Mouse (Mus musculus) forelimb bud, embryonic 11.5 days (tissue): ENCODE results near the gene Naa60.

ENCODE experiments used
- DNase-seq: peaks from one replicate; pipeline ENCODE4 v3.0.0-alpha.2; 2012; ENCODE audit warnings: low read depth, low spot score

The Naa60 gene

DNA sequence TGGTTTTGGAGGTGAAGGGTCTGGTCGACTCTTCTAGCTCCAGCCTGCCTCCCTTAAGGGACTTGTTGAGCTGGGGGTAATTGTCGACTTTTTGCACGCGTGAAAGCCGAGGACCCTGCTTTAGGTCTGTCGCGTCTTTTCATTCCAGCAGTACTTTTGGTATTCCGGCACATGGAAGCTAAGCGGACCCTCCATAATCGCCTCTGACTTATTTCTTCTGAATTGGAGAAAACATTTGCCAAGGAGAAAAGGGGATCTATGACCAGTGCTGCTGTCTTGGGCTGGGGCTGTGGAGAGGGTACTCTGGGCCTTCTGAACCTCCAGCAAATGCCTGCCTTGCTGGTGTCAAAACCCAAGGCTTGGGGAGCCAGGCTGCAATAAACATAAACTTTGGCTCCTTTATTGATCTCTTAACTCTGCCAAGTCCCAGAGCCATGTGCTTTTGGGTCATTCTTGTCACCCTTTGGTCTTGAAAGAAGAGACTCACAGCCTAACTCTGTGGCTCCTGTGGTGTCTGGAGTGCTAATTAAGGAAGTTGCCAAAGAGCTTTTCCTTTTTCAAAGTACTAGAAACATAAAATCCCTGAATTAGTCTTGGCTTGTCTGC is 13.0 kb downstream of the Naa60 start:
- no peak for DNase-seq

DNA sequence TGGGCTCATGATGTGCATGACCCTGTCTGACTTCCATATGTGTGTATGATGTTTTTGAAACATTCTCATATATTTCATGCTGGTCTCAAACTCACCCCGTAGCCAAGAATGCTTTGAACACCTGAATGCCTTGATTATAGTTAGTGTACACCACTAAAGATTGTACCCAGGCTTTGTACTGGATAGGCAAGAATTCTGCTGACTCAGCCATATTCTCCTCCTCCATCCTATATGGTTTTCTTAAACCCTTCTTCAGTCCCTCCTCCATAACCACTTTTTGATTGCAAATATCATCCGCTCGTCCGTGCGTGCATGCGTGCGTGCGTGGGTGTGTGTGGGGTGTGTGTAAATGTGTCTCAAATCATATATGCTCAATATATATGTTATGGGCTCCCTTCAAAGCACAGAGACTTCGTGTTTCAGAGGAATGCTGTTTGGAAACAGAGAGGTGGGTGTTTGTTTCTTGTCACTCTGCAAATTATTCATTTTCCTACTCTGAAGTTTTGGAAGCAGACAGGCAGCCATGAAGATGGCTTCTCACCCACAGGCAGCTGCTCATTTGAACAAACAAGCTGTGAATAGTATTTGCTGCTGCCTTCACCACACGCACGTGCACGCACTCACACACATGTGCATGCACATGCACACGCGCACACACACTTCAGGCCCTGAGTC is 19.6 kb downstream of the Naa60 start:
- no peak for DNase-seq

DNA sequence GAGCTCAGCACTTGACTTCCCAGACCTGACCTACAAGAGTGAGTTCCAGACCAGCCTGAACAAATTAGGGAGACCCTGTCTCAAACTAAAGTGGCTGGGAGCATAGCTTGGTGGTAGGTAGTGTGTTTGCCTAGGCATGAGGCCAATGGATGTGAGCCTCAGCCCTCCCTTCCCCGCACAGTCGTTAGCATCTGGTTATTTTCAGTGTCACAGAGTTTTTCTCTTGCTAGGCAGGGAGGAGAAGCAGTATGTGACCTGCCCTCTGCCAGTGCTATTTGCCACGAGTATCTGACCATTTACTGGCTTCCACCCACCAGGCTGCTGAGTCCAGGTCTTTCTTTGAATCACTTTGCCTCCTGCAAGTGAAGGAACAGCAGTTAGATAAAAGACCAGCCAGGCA is 21.6 kb downstream of the Naa60 start:
- no peak for DNase-seq

DNA sequence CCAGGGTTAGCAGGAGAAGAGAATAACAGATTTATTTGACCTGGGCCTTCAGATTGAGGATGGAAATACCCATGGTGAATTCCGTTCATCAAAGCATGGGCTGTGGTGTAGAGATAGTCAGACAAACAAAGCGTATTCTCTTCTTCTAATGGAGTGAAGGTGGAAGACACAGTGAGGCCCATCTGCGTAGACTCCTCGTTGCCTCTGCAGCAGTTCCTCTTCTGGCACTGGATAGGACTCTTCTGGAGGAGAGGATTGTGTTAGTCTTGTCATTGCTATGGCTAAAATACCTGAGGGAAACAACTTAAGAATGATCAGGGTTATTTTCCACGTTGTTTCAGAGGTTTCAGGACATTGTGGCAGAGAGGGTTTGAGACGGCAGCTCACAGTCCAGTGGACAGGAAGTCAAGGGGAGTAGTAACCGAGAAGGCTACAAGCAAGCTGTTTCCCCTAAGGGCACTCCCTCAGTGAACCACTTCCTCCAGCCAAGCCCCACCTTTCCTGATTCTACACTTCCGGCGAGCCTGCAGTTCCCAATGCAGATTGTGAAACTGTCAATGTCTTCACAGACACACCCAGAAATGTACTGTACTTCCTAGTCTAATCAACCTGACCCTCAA is 23.1 kb downstream of the Naa60 start:
- no peak for DNase-seq

DNA sequence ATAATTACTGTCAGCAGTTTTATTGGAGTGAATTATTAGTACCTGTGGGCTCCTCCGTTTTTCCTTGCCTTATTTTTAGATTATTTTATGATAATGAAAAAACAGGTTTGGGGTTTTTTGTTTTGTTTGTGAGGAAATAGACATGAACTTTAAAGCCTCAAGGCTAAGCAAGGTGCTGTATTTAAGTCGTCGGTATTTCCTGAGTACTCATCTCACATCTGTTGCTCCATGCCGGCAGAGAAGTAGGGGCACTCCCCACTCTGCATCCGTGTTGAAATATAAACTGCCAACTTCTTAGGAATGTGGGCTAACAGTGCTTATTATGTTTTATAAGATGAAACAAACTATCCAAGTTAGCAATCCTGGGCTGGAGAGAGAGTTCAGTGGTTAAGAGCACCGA is 23.9 kb downstream of the Naa60 start:
- DNase-seq: no peak

DNA sequence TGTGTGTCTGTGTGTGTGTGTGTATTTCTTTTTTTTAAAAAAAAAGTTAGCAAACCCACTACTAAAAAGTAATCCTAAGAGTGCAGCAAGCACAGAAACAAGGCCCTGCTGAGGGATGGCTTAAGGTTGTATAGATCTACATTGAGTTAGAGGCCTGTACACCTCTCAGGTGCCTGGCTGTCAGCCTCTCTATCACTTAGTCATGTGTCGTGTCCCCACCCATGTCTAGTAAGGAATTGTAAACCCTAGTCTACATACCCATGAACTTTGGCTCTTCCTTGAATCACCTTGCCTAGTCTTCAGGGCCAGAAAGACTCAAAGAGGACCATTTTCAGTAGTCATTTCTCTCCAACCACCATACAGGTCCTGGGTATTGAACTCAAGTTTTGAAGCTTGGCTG is 24.4 kb downstream of the Naa60 start:
- DNase-seq: no peak

DNA sequence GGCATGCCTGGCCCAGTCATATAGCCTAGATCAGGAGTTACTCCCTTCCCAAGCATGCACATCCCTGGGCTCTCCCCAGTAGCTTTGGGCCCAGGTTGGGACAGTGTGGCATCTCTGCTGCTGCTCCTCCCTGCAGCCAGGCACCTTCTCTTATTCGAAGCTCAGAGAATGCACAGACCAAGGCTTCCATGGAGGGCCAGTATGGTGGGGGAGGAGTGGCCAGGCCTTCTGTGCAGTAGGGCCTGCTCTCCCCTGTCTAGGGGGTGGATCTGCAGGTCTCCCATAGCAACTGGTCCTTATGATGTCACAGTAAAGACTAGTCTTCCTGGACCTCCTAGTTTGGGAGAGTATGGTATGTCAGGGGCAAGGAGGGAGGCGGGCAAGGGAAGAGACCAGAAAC is 35.3 kb downstream of the Naa60 start:
- no peak for DNase-seq

DNA sequence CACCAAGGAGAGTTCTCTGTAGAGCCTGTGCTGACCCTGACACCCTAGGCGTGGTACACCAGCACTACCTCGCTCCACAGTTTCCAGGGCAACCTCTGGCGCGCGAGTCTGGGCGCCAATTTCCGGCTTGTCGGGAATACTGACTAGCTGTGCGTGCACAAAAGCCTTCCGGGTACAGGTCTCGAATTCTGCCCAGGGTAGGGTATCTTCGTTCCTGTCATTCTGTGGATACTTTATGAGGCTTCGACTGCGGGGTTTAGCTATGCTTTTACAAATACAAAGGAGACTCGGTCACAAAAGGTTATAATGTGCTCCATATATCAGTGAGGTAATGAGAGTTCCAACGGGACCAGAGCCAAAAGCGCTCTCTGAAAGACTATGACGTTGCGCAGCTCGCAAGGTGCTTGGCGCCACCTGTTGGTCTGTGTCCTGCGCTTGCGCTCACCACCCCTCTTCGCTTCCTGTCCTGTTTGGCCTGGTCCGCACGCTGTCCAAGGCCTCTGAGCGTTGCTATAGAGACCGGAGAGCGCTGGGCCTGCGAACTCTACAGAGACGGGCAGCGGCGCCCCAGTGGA is 36.4 kb downstream of the Naa60 start, which contains the start of the genes 1700037C18Rik and Cluap1:
1700037C18Rik (minus strand) TSS at position 153 of the 575 bp plus-strand sequence.
Cluap1 (plus strand) TSS at position 265 of the 575 bp plus-strand sequence.
- peak; percentile 95 for DNase-seq

DNA sequence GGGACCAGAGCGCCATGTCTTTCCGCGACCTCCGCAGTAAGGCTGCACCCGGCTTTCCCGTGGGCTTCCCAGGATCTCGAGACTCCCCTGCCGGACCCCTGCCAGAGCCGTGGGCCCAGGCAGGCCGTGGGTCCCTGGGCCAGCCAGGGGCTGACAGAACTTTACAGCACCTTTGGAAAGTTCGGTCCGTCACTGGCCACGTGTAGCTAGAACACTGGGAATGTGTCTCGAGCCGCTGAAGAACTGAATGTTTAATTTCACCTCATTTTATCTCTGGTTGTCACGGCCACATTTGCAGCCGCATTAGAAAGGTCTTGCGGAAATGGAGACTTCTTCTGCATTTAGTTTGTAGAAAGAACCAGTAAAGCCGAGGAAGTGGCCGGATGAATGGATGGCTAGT is 36.9 kb downstream of the Naa60 start:
- no peak for DNase-seq

DNA sequence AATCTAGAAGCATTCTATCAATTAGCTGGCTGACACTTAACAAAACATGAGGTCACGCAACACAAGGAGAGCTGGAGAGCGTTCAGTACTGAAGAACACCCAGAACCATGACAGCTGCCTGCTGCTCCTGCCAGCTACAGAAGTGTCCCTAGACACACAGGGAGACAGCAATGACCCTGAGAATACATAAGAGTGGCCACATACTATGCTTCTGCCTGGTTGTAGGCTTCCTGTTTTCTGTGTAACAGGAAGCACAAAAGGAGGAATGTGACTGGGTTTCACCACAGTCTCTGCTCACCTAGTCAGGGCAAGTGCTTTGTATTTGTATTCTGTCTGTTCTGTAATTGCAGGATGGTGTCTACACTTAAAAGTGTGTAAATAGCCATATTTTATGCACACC is 48.6 kb downstream of the Naa60 start:
- DNase-seq: no peak

DNA sequence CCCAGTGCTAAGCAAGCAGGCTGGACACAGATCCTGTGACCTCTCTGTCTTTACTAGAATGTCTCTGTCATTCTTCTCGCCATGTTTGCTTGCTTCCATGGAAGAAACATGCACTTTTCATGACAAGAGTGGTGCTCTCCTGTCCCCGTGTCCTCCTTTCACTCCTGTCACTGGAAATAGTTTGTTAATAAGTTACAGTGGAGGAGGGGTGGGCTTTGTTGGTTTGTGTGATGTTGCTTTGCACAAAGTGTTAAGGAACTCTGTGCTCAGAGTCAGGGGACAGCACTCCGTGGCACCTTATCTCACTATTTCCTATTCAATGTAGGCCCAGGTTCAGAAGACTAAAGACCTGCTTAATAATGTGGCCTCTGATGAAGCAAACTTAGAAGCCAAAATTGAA is 51.3 kb downstream of the Naa60 start:
- DNase-seq: no peak

DNA sequence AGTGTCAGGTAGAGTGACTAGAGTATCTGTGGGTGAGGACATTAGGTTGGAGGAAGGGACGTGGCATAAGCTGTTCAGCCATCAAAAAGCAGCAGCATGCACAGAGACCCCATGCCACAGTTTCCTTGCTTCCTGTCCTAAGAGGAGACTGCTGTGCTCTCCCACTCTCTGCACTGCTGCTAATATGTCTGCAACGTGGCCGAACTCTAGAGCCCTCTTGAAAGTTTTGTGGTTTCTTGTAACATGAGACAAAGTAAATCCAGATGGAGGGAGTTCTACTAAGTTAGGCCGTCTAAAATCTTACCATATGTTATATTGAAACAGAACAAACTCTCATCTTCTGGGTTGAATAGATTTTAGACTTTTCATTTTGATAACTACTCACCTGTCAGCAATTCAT is 51.8 kb downstream of the Naa60 start:
- peak; percentile 55 for DNase-seq

DNA sequence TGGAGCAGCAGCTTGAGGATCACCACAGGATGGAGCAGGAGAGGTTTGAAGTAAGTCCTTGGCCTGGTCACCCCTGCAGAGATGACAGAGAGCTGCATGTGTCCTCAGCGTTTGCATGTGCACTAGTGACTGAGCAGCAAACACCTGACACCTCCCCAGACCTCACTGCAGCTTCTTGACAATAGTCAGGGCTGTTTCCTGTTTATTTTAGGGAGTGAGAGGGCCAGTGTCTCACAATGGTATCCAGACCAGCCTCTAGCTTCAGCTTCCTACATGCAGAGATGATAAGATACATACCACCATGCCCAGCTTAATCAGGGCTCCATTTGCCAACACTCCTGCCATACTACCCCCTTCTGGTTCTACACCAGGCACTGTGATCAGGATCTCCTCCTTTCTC is 56.4 kb downstream of the Naa60 start:
- DNase-seq: no peak

DNA sequence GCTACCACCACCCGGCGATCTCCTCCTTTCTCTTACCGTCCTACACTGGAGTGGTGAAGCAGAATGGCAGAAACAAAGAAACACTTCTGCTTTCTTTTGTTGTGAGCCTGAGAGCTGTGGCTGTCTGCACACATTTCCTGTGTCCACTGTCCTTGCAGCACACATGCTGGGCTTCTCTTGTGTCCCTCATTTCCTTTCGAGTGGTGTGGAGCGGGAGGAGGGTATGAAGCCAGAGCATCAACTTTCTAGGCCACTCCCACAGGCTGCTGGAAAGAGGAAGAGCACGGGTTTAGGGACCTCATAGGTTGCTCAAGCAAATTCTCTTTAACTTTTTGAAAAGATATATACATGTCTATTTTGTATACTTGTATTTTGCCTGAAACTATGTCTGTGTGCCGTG is 57.0 kb downstream of the Naa60 start:
- DNase-seq: no peak

DNA sequence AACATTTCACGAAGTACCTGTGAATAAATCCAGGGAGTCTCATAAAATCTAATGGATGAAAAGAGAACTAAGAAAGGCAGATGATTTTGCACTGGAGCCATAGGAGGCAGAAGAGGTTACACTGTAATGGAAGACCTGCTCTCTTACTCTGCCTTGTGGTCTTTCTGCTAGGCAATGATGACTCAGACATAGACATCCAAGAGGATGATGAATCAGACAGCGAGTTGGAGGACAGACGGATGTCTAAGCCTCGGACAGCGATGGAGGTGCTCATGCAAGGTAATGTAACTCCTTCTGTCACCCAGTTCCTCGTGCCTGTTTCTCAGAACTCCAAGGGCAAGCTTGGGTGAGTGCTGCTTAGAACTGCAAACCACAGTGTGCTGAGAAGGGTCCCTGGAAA is 61.4 kb downstream of the Naa60 start:
- DNase-seq: no peak

DNA sequence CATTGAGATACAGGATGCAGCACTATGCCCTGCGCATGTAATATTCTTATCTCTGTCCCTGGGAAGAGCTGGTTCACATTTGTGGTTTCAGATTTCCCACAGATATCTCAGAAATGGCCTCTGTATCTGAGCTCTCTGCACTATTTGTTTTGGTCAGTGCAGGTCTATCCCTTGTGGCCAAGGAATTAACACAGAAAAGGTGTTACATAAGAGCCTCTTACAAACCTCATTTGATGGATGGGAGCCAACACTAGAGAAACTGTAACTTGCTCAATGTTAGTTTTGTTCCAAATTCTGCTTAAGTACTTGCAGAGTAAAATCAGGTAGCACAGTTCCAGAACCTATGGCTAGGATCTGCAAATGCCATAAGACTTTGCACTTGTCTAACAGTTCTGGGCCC is 61.9 kb downstream of the Naa60 start:
- DNase-seq: no peak

DNA sequence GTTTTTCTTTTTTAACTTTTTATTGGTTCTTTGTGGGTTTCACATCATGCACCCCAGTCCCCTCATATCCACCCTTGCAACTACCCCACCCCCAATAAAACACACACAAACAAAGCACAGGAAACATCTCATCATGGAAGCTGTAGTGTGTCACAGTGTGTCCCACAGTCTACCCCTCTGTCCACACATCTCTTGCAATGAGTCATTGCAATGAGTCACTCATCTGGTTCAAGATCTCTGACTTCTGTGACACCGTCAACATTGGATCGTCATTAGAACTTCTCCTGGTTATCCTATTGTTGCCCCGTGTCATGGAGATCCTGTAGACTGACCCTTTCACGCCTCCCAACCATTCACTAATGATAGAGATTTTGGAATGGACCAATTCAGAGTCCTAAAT is 62.5 kb downstream of the Naa60 start:
- no peak for DNase-seq

DNA sequence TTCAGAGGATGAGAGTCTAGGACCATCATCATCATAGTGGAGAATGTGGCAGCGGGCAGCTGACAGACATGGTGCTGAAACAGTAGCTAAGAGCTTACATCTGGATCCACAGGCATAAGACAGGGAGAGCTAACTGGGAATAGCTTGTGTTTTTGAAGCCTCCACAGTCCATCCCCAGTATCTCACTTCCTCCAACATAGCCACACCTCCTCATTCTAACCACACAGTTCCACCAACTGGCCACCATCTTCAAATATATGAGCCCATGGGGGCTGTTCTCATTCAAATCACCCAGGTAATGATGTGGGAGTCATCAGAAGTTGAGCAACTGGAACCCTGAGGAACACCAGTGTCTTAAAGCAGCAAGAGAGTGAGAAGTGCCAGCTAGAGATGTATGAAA is 79.0 kb downstream of the Naa60 start:
- DNase-seq: no peak
